Mouse (Mus musculus): ENCODE results near the gene Pced1b.
"Not testable (repeated sequence)": the region's sequence is repeated elsewhere in the genome, so short reads cannot be mapped to it uniquely, and the experiment has no call there.

Gene Pced1b

GRCm38 (mm10) chr15:97372611-97373131 lies 125.8 kb downstream of the Pced1b start:
- DNase-seq (ENCODE audit: low spot score in 2 of 2), result no peak

DNA sequence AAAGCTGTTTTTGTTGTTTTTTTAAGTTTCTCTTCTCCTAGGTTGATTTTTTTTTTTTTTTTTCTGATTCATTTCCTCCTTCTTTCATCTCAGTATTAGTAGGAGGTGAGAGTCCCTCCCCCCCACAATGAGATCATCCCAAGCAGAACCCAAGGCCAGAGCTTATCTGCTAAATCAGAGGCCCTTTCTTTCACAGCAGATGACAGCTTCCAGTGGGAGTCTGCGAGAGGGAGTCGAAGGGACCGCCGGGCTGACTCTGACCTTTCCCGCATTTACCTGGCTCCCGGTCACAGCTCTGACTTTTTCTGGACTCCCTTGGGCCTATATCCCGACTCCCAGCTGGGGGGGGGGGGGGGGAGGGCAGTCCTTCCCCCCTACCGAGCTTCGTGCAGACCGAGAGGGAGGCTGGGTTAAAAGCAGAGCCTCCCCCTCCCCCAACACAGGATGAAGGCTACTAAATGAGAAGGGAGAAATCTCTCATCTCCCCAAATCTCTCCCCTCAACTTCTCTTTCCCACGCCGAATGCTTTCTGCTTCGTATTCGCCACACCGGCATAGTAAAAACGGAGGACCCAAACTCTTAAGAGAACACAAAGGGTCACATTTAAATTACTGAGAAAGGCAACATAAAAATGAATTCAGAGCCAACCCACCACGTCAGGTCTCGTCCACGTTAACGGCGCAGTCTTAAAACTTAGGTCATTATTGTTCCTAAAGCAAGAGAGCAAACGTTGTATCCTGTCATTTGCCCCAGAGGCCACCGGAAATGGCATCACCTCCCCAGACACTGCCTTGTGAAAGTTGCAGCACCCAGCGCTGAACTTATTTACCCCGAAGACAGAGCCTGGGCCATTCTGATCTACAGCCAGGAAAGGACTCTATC lies 126.5 kb downstream of the Pced1b start:
- no peak for DNase-seq (ENCODE audit: low spot score in 2 of 2)

GRCm38 (mm10) chr15:97374085-97374844 lies 127.4 kb downstream of the Pced1b start:
- DNase-seq (ENCODE audit: low spot score in 2 of 2), result no peak

DNA sequence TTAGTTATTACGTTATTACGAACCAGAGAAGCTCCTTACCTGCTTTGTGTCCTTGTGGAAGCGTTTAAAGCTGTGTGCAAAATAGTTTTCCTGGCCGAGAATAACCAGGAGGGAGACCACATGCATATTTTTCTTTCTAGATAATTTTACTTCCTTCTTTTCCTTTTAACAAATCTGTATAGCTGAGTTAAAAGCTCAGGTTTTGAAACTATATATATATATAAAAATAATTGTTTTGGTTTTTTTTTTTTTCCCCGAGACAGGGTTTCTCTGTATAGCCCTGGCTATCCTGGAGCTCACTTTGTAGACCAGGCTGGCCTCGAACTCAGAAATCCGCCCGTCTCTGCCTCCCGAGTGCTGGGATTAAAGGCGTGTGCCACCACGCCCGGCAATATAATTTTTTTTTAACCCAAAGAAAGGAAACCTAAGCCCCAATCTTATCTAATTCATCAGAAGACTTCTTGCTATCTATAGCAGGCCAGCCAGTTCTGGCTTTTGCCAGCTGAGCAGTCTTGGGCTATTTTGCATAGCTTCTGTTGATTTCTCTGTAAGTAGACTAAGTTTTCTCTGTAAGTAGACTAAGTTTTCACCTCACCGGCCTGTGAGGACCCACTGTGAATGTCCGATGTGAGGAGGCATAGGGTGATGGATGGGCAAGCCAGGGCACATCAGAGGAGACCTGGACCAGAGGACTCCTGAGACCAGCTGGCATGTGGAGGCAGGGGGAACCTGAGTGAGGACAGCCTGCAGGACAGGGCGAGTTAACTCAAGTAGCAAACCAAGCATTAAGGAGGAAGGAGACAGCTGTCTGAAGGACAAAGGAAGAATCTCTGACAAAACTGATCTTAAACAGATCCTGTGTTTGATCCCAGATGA lies 128.2 kb downstream of the Pced1b start:
- DNase-seq (ENCODE audit: low spot score in 2 of 2), result no peak

GRCm38 (mm10) chr15:97376081-97376742 lies 129.3 kb downstream of the Pced1b start:
- DNase-seq (ENCODE audit: low spot score in 2 of 2), result no peak

DNA sequence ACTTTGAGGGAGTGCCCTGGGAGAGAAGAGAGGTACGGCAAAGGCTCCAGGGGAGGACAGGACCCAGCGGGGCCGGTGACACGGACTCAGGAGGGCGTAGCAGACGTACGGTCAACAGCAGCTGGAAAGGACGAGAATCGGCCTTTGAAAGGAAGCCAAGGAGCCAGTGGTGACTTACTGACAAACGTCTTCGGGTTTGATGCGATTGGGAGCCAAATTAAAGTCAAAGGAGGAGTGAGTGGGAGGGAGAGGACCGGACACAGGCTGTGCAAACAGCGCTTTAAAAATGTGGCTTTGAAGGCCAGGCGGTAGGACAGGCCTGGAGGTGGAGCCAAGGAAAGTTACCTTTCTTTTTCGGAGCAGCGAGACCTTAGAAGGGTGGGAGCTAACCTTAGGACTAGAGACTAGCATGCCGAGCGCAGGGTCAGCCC lies 129.9 kb downstream of the Pced1b start:
- no peak for DNase-seq (ENCODE audit: low spot score in 2 of 2)

GRCm38 (mm10) chr15:97378061-97378460 lies 131.2 kb downstream of the Pced1b start:
- DNase-seq (ENCODE audit: low spot score in 2 of 2), result no peak

DNA sequence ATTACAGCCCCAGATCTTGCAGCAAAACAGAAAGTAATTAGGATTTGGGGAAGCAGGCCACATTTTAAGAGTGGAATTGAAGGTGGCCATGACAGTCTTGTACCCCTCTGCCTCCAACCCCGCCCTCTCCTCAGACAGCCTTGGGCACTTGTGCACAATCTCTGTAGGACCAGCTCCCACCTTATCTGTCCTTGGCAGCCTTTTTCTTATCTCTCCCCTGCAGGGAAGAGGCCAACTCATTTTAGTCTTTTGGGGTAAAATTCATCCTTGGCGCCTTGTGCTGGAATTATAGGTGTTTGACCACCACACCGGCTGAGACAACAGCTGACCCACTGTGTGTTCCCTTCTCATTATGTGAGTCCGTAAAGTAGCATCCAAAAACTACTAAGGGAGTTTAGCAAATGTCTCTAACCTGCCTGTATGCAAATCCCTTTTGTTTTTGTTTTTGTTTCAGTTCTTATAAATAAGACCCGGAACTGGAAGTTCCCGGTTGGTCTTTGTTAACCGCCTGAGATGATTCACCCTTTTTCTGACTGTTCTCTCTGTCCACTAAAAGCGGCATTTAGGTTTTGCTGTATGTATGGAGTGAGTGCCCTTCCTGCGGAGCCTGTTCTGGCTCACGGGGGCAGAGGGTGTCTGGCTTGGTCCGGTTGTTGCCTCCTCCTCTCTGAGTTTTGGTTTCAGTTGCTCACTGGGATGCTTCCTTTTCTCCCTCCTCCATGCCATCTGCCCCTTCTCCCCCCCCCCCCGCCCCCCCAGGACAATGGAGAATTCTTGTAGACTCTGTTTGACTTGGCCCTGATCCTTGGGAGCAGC lies 132.8 kb downstream of the Pced1b start:
- DNase-seq (ENCODE audit: low spot score in 2 of 2), result no peak

DNA sequence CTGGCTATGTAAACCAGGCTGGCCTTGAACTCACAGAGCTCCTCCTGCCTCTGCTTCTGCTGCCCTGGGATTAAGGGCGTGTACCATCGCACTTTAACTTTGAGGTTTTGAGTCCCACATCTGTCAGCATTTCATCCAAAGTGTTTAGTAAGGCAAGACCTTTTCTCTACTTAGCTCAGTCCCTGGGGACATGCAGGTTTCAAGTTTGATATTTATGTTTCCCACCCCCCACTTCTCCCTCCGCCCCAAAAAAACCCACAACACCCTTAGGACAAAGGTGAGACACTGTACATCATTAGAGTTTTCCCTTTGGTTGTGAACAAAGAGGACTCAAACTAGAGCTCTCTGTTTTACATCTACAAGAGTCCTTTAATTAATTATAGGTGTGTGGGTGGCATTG lies 135.7 kb downstream of the Pced1b start:
- DNase-seq (ENCODE audit: low spot score in 2 of 2), result no peak

GRCm38 (mm10) chr15:97383523-97384141 lies 136.7 kb downstream of the Pced1b start:
- DNase-seq (ENCODE audit: low spot score in 2 of 2), result no peak

GRCm38 (mm10) chr15:97384170-97385018 lies 137.5 kb downstream of the Pced1b start:
- DNase-seq (ENCODE audit: low spot score in 2 of 2), result no peak

- not testable (repeated sequence) for DNase-seq (ENCODE audit: low spot score in 2 of 2)
Measured at GRCm38 (mm10) chr15:97385174-97385573, 138.3 kb downstream of the Pced1b start.

- DNase-seq (ENCODE audit: low spot score in 2 of 2), result no peak
Measured at GRCm38 (mm10) chr15:97387793-97388192, 140.9 kb downstream of the Pced1b start.

DNA sequence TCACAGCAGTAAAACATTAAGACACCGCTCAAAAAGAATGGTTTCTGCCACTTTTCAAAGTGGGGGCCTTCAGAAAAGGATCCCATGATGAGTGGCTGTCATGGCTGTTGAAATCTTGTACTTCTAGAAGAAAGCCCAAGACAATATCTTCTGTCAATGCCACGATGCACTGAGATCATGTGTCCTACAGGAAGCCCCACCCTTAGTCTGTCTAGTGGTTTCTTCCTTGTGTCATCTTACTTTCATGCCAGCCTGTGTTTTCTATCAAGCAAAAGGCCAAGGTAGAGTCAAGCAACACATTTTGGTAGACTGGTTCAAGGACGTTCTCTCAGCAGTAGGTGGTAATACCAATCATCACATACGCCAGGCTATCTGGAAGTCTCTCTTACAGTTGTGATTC lies 142.7 kb downstream of the Pced1b start:
- DNase-seq (ENCODE audit: low spot score in 2 of 2), result no peak

DNA sequence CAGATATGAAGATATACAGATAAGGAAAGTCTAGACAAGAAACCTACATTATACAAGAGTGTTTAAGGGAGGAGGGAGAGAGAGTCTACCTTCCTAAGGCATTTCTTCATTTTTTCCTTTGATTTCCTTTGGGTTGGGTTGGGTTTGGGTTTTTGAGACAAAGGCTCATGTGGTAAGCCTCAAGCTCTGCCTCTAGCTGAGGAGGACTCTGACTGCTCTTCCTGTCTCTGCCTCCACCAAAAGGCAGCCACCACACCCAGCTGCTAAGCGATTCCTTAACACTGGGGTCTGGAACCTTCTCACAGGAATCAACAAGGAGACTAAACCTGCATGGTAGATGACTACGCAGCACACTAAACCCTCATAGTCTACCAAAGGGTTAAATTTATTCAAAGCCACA lies 143.9 kb downstream of the Pced1b start:
- no peak for DNase-seq (ENCODE audit: low spot score in 2 of 2)

DNA sequence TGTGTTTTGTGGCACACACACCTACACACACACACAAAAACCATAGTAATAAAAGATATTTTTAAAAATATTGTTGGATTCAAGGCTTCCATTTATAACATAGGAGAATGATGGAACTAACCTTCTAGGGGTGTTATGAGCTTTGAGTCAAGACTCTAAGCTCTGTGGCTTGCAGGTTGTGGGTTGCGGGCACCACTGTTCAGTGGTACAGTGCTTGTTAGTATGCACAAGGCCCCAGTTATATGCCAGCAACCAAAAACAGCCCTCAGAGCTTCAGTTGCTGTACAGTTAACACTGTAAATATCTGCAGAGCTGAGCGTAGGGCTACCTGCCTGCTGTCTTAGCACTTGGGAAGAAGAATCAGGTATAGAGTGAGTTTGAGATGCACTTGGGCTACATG lies 144.5 kb downstream of the Pced1b start:
- no peak for DNase-seq (ENCODE audit: low spot score in 2 of 2)

GRCm38 (mm10) chr15:97394561-97394960 lies 147.7 kb downstream of the Pced1b start:
- DNase-seq (ENCODE audit: low spot score in 2 of 2), result no peak

- no peak for DNase-seq (ENCODE audit: low spot score in 2 of 2)
Measured at GRCm38 (mm10) chr15:97396586-97397299, 149.8 kb downstream of the Pced1b start.

Measured in frontal cortex, postnatal 36 days (tissue).